Mouse (Mus musculus) layer of hippocampus, adult 11-12 months (tissue): ENCODE measurements around the gene Mrpl45.

Experiments used
- DNase-seq: peaks from one replicate; pipeline ENCODE4 v3.0.0; 2022; ENCODE audit warnings: low spot score

The Mrpl45 gene

DNA sequence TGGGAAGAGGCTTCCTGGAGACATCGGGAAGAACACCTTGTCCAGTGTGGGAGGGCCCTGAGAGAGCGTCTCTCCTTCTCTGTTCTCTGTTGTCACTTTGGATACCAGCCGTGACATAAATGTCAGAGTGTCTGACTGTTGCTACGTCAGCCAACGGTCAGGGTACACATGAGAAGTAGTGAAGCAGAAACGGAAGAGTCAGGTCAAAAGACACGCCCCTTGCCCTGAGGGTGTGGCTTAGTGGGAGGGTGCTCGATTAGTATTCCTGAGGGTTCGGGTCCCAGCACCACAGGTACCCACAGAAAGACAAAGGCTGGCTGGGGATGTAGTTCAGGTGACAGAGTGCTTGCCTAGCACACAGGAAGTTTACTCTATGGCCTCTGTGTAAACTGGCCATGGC, 17.5 kb downstream of the Mrpl45 start:
- no peak for DNase-seq

DNA sequence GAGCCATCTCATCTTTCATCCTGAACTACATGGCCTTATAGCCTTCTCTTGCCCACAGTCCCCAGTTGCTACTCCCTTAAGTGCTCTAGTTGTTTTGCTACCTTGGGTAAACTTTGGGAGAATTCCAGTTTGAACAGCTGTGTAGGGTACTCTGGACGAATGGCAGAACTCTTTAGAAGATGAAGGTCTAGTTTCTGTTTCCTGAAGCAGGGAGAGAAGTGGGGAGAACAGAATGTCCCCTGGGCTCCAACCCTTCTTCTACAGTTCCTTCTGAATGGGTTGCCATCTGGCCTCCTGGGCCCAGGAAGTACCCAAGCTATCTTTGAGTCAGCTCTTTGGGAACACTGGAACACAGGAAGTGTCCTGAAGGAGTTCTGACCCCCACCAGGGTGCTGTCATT, 18.4 kb downstream of the Mrpl45 start:
- DNase-seq: no peak

DNA sequence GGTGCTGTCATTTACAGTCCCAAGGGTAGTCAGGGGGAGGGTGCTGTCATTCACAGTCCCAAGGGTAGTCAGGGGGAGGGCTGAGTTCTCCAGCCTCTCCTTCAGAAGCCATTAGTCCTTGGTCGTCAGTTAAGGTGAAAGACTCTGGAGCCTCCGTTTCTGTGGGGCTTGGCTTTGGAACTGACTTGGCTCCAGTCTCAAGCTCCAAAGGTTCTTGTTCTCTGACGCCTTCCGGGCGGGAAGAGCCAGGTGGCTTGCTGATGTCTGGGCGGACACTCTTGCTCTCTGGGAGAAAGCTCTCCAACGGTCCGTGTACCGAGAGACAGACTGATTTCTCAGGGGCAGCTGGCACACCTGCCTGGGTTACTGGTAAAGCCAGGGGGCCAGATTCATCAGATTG, 18.9 kb downstream of the Mrpl45 start:
- no peak for DNase-seq

DNA sequence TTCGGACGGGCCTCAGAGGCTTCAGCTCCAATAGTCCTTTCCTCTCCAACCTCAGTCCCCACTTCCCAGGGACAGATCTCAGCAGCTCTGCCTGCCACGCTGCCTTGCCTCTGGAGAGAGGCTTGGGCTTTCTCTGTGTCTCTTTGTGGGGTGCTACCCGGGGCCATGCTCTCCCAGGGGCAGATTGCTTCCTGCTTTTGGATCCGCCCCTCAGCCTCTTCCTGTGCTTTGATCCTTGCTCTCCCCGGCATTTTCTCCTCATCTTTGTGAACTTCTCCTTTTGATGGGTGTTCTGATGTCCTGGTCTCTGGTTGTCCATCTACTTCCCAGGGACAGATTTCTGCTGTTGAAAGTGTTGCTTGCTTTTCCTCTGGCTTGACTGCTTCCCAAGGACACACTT, 20.7 kb downstream of the Mrpl45 start:
- no peak for DNase-seq

DNA sequence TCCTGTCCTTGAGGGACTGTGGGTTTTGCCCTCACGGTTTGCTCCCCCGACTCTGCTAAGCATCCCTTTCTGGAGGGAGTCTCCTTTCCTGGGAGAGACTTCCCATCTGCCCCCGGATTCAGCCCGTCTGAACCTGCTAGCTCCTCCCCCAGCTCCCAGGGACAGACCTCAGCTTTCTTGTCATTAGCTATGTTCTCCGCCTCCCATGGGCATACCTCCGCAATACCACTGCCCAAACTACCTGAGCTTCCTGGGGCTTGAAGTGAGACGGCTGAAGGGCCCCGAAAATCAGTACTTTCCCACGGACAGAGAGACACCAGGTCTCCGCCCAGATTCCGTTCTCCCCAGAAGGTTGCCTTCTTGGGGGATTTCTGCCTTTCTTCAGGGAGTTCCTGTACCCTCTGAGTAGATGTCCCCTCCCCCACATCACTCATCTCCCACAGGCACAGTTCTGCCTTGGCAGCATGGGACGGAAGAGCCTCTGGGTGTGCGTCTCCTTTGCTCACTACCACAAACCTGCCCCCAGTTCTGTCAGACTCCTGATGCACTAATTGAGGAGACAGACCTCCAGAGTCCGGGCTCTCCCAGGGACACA, 21.3 kb downstream of the Mrpl45 start:
- DNase-seq: no peak

DNA sequence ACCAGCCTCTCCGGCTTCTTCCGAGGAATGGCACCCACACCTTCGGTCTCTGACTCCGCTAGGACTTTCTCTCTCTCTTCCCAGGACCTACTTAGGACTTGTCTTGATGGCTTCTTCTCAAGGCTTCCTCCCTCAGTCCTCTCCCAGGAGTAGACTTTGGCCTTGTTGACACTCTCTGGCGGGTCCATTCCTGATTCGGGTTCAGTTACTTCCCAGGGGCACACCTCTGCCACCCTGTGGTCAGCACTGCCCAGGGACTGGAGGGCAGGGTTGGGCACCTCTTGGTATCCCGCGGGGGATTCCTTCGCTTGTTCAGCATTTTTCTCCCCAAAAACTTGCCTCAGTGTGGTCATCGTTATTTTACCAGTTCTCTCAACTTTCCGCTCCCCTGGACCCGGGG, 21.8 kb downstream of the Mrpl45 start:
- DNase-seq: no peak

DNA sequence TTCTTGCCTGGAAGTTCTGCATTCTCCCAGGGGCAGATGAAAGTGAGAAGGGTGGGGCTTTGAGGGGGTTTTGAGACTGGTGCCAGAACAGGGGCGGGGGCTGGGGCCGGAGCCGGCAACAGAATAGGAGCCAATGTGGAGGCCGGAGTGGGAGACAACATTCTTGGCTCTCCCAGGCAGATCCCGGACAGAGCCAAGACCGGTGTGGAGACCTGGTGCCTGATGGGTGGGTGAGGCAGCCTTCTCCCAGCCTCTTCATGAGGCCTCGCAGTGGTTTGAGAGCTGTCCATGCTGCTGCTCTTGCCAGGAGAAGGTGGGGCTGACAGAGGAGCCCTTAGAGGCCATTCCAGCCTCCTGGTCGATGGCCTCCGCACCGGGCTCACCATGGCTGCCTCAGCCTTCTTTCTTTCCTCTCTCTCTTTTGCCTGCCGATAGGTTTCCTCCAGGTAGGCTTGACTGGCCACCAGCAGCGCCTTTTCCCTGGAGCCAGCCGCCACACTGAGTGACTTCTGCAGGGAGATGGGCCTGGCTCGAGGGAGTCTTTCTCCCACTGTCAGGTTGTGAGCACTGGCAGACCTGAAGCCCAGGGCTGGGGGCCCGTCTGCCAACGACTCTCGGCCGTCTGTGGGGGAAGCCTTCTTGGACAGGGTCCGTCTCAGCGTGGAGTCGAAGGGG, 22.9 kb downstream of the Mrpl45 start:
- DNase-seq: no peak

DNA sequence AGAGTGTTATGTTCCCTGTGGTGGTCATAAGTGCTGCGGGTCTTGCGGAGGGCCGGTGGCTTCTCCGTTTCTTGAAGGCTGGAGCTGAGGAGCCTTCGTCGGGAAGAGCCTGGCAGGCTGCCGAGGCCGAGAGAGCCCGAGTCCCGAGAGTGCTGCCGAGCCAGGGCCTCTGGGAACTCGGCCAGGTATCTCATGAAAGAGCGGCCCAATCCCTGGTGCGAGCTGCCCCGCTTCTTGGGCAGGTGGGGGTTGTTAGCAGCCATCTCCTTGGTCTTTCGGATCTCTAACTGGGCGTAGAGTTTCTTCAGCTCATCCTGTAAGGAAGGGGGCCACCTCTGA, 23.4 kb downstream of the Mrpl45 start:
- no peak for DNase-seq

DNA sequence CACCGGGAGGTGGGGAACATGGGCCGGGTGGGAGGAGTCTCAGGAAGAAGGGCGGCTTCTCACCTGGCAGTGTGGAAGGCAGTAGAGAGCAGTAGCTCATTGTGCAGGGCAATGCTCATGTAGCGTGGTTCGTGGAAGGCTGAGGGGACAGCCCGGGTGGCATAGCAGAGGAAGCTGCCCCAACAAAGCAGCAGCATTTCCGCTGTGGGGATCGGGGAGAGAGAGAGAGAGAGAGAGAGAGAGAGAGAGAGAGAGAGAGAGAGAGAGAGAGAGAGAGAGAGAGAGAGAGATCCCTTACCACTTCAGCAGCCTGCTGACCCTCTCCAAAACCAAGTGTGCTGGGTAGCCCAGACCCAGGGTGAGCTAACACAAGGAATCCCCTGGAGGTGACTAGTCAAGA, 27.7 kb downstream of the Mrpl45 start:
- no peak for DNase-seq

DNA sequence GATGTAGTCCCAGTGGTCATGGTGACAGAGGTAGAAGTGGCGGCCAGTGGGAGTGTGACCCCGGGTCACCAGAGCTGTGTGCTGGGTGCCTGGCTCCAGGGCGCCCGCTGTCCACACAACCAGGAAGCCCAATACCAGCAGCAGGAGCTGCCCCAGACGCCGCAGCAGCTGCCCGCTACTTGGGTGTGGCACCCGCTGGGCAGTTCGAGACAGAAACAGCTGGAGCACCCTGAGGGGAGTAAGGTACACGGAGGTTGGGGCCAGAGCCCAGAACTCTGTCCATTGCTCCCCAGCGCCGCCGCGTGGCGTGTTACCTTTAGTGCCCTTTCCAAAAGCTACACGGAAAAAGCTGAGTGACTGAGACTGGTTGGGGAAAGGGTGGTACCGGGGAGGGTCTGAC, 28.1 kb downstream of the Mrpl45 start:
- no peak for DNase-seq

DNA sequence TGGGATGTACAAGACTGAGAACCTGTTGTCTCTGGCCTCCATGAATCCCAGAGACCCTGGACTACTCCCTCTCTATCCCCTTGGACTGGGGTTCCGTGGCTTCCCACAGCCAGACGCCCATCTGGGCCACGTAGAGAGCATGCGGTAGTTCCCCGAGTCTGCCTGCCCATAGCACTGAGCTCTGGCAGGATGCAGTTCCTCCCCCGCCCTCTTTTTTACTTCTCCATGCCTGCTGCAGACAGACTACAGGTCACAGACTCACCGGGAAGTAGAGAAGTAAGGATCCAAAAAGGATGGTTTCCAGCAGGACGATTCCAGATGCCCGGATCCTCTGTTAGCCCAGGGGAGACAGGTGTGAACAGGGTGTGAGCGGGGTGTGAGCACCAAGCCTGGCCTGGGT, 29.9 kb downstream of the Mrpl45 start:
- DNase-seq: no peak

DNA sequence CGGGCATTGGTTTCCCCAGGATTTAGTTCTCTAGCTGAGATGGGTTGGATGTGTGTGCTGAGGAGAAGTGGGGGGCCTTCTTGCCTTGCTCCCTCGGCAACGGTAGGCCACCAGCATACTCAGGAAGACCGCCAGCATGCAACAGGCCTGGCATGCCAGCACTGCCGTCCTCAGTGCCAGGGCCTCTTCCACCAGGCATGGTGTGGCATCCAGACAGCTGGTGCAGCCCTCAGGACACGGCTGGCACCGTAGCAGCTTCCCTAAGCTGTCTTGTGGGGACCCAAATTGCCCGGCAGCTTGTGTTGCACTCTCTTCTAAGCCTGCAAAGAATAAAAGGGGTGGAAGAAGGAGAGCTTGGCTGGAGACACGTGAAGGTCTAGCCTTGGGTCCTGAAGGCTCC, 30.9 kb downstream of the Mrpl45 start:
- no peak for DNase-seq

DNA sequence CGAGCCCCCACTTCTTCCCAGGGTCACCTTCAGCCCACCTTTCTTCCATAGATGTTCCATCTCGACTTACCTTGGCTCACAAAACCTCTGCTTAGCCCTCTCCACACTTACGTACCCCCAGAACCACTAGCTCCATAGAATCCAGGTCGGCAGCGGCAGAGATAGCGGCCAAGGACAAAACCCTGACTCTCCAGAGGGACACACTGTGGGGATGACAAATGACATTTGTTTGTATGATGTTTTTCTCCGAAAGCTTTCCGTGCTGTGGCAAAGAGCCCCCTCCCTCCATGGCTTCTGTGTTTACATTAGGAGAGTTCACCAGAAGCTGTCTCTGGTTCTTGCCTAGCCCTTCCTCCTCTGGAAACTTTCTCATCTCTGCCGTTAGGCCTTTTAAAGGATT, 31.8 kb downstream of the Mrpl45 start:
- no peak for DNase-seq

DNA sequence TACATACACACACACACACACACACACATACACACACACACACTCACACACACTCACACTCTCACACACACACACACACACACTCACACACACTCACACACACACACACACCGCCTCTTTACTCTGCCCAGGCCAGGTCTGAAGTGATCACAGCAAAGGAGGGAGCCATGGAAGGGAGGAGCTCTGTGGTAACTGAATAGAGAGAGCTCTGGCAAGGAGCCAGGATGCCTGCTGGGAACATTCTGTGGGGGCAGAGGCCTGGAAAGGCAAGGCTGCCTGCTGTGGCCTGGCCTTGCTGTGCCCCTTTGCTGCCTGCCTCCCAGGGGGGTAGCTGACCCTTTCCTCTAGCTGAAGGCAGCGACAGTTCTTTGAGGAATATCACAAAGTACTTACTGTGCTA, 34.5 kb downstream of the Mrpl45 start:
- peak; percentile 81 for DNase-seq

DNA sequence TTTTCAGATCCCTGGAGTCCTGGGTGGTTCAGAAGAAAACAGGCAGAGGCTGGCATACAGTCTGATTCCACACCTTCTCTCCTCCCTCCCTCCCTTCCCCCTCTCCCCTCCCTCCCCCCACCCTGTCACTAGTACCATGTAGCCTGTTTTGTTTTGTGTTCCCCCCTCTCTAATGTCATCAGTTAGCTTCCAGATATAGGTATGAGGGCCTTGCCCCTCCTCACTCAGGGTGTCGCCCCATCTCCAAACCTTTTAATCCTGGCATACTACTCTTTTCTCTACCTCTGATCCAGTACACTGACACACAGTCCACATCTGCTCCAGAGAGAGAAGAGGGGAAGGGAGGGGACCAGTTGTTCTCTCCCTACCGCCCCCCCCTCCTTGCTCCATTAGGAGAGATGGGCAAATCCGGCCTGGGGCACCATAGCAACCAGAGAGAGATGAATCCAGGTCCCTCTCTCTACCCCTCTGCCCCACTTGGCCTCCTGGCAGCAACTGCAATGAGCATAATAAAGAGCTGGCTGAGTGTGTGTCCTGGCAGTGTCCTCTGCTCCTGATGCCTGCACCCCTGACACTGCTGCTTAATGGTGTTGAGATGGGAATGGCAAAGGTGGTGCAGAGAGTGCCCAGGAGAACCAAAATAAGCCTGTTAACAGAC, 36.6 kb downstream of the Mrpl45 start, which contains the start of gene Gpr179:
Gene Gpr179 (minus strand): TSS at position 51 of the 658 bp plus-strand sequence.
- no peak for DNase-seq

DNA sequence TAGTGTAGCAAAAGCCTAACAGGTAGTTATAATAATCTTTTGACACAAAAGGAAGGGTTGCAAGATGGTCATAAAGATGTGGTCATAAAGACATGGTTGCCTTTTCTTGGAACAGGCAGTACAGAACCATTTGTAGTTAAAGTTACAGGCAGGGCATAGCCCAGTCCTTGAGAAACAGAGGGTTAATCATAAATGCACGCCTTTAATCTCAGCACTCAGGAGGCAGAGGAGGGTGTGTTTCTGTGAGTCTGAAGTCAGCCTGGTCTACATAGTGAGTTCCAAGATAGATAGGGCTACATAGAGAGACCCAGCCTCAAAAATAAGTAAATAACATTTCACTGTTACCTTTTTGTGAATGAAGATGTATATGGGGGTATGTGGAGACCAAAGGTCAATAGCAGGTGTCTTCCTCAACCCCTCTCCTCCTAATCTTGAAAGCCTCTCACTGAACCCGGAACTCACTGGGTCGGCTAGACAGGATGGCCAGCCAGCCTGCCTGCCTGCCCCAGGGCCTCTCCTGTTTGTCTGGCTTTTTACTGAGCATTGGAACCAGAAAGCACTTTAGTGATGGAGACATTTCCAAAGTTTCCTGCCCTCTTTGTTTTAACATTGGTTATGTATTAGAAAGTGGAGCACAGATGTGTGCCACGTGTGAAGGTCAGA, 37.5 kb downstream of the Mrpl45 start:
- no peak for DNase-seq

DNA sequence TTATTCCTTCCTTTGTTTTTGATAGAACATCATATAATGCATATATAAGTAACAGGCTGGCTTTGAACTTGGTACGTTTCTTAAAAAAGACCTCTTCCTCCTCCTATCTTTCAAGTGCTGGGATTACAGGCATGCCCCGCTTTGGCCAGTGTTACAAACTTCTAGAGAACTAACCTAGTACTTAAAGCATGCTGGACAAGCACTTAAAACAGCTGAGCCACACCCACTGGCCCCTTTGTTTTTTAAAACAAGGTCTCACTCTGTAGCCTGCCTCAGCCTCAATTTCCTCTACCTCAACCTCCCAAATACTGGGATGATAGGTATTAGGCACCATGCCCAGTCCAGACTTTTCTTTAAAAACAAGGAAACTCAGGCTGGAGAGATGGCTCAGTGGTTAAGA, 39.1 kb downstream of the Mrpl45 start:
- DNase-seq: no peak

DNA sequence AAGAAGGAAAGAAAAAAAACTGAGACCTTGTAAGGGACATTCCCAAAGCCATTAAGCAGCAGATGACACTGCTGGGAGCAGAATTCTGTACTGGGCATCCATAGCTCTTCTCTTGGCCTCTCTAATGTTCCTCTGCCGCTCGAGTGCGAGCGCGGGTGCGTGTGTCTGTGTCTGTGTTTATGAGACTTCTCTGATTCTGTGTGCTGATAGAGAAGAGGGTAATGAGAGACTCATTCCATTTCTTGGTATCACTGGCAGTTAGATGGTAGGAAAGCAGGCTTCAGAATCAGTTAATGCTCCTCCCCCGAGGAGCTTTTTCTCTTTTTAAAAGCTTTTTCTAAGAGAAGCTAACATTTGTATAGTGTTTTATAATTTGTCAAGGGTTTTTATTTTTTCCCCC, 39.7 kb downstream of the Mrpl45 start:
- DNase-seq: no peak

DNA sequence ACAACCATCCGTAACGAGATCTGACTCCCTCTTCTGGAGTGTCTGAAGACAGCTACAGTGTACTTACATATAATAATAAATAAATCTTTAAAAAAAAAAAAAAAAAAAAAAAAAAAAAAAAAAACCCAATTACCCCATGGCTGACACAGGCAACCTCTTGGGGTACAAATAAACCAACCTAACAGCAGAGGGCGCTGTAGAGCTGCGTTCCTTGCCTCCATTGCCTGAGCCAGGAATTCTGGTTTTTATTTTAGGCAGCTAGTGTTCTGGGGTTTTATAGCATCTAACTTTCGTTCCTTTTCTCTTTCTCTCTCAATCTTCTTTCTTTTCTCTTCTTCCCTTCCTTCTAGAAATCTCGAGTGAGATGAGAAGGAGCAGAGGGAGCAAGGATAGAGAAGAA, 42.1 kb downstream of the Mrpl45 start:
- peak; percentile 85 for DNase-seq

DNA sequence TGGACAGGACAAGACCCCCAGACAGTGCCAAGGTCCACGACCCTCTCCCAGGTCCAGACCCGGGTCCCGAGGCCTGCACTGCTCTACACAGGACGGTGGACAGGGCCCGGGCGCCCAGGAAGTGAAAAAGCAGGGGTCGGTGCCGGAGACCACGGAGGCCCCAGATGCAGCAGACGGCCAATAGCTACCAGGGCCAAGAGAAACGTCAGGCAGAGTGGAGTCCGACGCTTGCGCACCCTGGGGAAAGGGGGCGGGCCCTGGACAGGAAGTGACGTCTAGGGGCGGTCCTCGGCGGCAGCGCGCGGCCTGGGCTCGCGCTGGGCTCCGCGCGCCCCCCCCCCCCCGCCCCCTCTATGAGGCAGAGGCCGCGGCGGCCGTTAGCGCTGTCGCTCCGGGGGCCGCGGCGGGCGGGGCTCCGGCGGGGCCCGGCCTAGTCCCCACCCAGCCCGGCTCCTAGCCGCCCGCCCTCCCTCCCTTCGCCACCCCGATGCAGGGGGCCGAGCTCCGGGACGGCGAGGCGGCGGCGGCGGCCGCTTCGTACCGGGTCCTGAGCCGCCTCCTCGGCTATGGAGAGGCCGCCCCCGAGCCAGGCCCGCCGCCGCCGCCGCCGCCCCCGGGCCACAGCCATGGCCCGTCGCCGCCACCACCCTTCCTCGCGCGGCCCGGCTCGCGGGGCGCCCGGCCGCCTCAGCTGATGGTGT, 46.6 kb downstream of the Mrpl45 start, which contains the start of gene Socs7:
Gene Socs7 (plus strand): TSS at position 604 of the 701 bp plus-strand sequence.
- peak; percentile 94 for DNase-seq

DNA sequence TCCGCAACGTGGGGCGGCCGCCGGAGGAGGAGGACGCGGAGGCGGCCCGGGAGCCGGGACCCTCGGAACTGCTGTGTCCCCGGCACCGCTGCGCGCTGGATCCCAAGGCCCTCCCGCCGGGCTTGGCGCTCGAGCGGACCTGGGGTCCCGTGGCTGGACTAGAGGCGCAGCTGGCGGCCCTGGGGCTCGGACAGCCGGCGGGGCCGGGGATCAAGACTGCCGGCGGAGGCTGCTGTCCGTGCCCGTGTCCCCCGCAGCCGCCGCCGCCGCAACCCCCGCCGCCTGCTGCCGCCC, 47.1 kb downstream of the Mrpl45 start:
- DNase-seq: no peak

DNA sequence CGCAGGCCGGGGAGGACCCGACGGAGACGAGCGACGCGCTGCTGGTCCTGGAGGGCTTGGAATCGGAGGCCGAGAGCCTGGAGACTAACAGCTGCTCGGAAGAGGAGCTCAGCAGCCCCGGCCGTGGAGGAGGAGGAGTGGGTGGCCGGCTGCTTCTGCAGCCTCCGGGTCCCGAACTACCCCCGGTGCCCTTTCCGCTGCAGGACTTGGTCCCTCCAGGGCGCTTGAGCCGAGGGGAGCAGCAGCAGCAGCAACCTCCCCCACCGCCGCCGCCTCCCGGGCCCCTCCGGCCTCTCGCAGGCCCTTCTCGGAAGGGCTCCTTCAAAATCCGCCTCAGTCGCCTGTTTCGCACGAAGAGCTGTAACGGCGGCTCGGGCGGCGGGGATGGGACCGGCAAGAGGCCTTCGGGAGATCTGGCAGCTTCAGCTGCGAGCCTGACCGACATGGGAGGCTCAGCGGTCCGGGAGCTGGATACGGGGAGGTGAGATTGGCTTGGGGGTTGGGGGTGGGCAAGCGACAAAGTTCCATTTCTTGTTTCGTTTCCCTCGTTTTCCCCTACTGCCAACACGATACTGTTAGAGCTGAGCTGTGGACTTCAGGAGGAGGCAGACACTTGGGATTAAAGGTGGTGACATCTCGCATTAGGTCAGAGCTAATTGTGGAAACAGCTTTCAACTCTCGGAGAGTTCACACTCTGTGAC, 47.6 kb downstream of the Mrpl45 start:
- no peak for DNase-seq
